Mouse (Mus musculus): Measurements from ENCODE around the gene Cers3. TPM values are rescaled to one million over a fixed set of nuclear protein-coding genes. Genes with fewer than 3 reads are reported as not detected.

Gene Cers3
- total RNA-seq, 1 experiment from 2014 or later = 0.27 TPM

- peak; percentile 52 for DNase-seq
These were observed 96.9 kb downstream of the Cers3 start for GRCm38 (mm10) chr7:66840008-66840719.

GRCm38 (mm10) chr7:66841165-66841564 lies 97.9 kb downstream of the Cers3 start:
- no peak for DNase-seq

GRCm38 (mm10) chr7:66842021-66842420 lies 98.7 kb downstream of the Cers3 start:
- DNase-seq = peak; percentile 77

GRCm38 (mm10) chr7:66843846-66844245 lies 100.5 kb downstream of the Cers3 start:
- no peak for DNase-seq

GRCm38 (mm10) chr7:66846582-66846981 lies 103.3 kb downstream of the Cers3 start:
- no peak for DNase-seq

GRCm38 (mm10) chr7:66847299-66847698 lies 104.0 kb downstream of the Cers3 start:
- DNase-seq = no peak

- no peak for DNase-seq
These were observed 106.0 kb downstream of the Cers3 start for GRCm38 (mm10) chr7:66849316-66849715.

GRCm38 (mm10) chr7:66852164-66852563 lies 108.9 kb downstream of the Cers3 start:
- DNase-seq = no peak

- DNase-seq = no peak
These were observed 114.3 kb downstream of the Cers3 start for GRCm38 (mm10) chr7:66857610-66858009.

- no peak for DNase-seq
These were observed 115.2 kb downstream of the Cers3 start for GRCm38 (mm10) chr7:66858247-66859075.

GRCm38 (mm10) chr7:66859220-66859619 lies 115.9 kb downstream of the Cers3 start:
- no peak for DNase-seq

GRCm38 (mm10) chr7:66866944-66867718 lies 123.8 kb downstream of the Cers3 start:
- DNase-seq = no peak

GRCm38 (mm10) chr7:66867719-66868501 lies 124.6 kb downstream of the Cers3 start:
- no peak for DNase-seq

GRCm38 (mm10) chr7:66871520-66871919 lies 128.2 kb downstream of the Cers3 start:
- no peak for DNase-seq

GRCm38 (mm10) chr7:66871940-66872511 lies 128.7 kb downstream of the Cers3 start:
- no peak for DNase-seq

GRCm38 (mm10) chr7:66873235-66873634 lies 129.9 kb downstream of the Cers3 start:
- no peak for DNase-seq

Other genes with a start within 250 kb of the Cers3 start
- 13.7 and 20.2 TPM in 2 replicates for gene Asb7, start 53.9 kb upstream of the Cers3 start, total RNA-seq (2021)
- gene Lins1, start 53.6 kb upstream of the Cers3 start, total RNA-seq (2021) = 9.8 and 14.5 TPM in 2 replicates
- 5.3 TPM in 2 replicates for gene Adamts17, start 96.2 kb downstream of the Cers3 start, total RNA-seq (2021)

Measured in adrenal gland, postnatal 25 days (tissue).